Mouse (Mus musculus) thymus, postnatal 25 days (tissue): Measurements from ENCODE around the gene Slc25a19.

Experiments
- DNase-seq: peaks from one replicate; pipeline ENCODE4 v3.0.0; 2022

Gene Slc25a19

DNA sequence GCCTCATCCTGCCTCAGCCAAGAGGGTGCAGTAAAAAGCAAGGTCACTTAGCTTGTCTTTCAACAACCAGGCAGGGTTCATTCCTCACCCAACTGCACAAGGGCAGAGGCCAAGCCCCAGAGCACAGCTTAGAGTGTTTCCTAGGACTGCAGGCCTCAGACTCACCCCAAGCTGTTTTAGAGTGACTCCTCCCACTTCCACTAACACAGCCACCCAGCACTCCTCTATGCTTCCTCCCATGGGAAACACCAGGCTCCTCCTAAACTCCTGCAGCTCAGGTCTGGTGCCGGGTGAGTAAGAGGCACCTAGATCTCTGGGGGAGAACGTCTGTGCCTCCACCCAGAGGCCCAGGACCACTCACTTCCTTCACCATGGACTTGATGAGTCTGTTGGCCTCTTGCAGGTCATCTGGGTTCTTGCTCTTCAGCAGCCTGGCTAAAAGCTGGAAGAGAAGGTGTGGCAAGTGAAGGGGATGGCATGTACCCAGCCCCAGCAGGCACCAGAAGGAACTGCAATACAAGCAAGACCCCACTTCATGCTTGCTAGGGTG, 37.5 kb downstream of the Slc25a19 start:
- DNase-seq, result no peak

DNA sequence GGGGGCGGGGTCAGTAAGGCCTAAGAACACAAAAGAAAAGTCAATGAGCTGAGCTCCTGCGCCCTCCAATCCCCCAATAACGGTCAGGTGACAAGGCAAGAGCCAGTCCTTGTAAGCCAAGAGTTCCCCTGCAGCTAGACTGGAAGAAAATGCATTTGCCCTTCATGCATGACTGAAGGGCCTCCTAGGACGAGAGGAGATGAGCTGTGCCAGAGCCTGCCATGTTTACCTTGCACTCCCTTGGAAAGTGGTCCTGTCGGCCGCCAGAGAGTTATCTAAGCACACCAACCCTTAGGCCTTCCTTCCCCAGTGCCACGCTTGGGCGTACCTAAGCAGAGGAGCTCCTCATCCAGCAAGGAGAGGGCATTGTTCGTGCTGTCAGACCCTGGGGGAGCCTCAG, 40.1 kb downstream of the Slc25a19 start:
- no peak for DNase-seq

DNA sequence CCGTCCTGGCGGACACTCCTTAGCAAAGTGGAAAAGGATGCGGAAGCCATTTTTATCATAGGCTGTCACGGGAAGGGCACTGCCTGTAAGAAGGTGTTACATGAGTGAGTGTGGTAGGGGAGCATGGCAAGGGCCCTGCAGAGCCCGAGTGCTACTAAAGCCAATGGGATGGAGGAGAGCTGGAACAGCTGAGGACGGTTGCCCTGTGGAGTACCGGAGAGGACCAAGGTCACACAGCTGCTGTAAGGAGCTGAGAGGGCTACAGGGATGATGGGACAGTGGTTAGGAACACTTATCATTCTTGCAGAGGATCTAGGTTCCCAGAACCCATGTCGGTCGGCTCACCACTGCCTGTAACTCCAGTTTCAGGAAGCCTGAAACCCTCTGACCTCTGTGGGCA, 41.7 kb downstream of the Slc25a19 start:
- DNase-seq, result no peak

DNA sequence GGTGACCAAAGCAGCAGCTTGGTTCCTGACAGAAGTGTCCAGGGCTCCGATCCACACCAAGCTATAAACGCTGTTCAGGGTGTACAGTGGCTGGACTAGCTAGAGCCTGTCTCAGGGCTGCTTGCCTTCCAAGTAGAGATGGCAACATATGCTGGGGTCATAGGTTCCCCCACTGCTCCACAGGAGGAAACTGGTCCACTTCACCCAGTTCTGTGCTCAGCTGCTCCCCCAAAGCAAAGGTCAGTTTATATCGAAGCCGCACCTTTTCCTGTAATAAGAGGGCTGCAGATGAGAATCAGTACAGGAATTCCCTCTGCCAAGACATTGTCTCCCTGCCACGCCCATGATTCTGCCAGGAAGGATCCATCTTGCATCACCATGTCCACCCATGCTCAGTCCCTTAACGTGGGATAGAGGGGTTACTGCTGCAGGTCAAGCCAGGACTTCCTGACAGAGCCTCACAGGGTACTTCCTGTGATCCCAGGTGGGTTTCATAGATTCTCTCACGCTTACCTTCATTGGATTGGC, 42.5 kb downstream of the Slc25a19 start:
- no peak for DNase-seq

DNA sequence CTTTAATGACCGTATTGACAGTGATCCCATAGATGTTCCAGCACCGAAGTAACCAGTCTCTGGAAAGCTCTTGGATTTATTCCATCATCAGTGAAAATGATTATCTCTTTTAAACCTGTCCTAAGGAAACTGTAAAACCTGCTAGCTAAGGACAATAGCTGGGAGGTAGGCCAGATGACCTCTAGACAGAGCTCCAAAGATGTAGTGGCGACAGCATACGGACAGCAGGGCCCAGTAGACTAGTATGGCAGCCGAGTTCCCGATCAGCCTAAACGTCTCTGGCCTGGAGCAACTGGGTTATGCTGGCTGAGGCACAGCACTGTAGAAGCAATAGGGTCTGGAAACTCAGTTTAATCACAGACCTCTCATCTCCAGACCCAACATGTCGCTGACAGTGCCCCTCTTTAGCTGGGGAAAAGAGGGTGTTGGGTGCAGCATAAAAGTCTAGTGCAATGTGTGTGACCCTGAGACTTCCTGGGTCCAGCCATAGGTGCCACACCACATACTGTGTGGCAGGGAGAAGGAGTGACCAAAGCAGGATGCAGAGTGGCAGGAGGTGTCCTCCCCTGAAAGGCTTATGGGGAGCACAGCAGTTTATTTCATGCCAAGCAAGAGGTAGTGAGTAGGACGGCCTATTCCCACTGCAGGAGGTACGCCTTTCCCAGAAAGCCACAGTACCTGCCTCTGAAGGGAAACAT, 43.6 kb downstream of the Slc25a19 start:
- DNase-seq, result no peak

DNA sequence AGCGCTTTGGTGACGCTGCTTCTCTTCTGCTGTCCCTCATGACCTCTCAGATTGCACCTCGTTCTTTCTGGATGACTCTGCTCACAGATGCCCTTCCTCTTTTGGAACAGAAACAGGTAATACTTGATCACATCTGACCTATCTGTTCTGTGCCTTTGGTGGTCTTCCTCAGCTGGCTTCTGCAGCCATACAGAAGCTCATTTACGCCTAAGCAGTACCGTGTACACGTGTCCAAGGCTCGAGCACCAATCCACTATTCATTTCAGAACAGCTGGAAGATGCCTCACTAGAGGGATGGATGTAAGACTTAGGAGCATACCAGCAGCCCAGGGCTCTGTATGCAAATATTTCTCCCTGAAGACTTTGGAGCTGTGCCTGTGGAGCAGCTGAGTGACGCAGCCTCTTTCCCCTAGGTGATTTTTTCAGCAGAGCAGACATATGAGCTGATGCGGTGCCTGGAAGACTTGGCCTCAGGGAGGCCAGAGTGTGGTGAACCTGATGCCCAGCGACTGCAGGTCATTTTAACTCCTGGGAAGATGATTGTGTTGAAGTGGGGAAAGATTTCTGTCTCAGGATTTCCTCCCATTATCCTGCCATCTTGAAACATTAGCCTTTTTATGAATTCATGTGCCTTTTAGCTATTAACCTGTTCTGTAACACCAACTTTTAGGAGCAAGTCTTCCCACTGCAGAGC, 45.0 kb downstream of the Slc25a19 start:
- DNase-seq, result no peak

DNA sequence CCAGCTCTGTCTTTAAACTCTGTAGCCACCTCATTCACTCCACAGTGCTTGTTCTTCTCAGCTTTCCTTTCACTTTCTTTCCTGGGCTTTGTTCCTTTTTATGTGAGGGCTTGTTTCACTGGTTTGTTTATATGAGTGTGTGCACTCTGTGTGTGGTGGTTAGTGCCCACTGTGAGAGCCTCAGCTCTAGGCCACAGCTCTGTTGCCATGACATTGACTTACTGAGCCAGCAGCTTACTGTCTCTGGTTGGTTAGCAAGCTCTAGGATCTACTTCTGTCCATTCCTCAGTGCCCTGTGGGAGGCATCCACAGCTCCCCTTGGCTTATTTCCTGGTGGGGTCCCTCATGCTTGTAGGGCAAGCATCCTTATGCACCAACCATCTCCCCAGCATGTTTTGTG, 49.0 kb downstream of the Slc25a19 start:
- DNase-seq, result no peak

DNA sequence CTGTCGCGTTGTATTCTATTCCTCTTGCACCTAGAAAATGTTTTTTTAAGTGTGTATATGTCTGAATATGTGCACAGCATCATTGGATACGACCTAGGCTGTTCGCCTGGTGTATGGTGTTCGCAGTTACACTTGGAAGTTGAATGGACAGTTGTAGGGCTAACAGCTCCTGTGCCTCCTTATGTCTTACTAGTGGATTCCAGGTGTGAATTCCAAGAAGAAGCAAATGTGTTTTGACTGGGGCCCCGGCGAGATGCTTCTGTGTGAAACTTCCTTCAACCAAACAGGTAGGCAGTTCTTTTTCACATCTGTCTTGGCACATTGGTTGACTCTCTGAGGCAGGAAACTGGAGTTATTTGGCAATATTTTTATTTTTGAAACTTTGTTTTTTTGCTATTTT, 63.1 kb downstream of the Slc25a19 start:
- DNase-seq, result no peak
